Mouse (Mus musculus) spleen, adult 2 months (tissue): ENCODE data around the gene Slc35b1. TPM values are rescaled to one million over a fixed set of nuclear protein-coding genes. Genes with fewer than 3 reads are reported as not detected.

ENCODE experiments used
- DNase-seq, 2 experiments: peaks; one replicate each; pipeline versions ENCODE4 v3.0.0 to v3.0.0-alpha.2; 2012 to 2021; ENCODE audit warnings: low spot score in 2 of 2, low read depth in 1 of 2
- H3K27ac ChIP-seq: fragments of 200-500 bp; 2 replicates; pipeline ENCODE4 v1.5.1; 2012; ENCODE audit warnings: low read length, inconsistent platforms; ENCODE audit not compliant: insufficient read depth
- H3K27me3 ChIP-seq: fragments of 200-500 bp; 2 replicates; pipeline ENCODE4 v1.6.1; 2012; ENCODE audit warnings: mild to moderate bottlenecking, moderate library complexity, low read length, inconsistent platforms; ENCODE audit not compliant: control insufficient read depth, insufficient read depth
- H3K36me3 ChIP-seq: fragments of 200-500 bp; 2 replicates; pipeline ENCODE4 v1.6.1; 2012; ENCODE audit warnings: mild to moderate bottlenecking, low read length, inconsistent platforms; ENCODE audit not compliant: control insufficient read depth, insufficient read depth
- H3K4me1 ChIP-seq: fragments of 200-500 bp; 2 replicates; pipeline ENCODE4 v1.6.1; 2011; ENCODE audit warnings: inconsistent platforms; ENCODE audit not compliant: control insufficient read depth, insufficient read depth, insufficient read length
- H3K4me3 ChIP-seq: fragments of 200-500 bp; 2 replicates; pipeline ENCODE4 v1.5.1; 2011; ENCODE audit warnings: mild to moderate bottlenecking, inconsistent platforms; ENCODE audit not compliant: insufficient read depth, insufficient read length; ENCODE audit errors: extremely low read depth
- CTCF ChIP-seq: fragments of 200-500 bp; IDR thresholded peaks from 2 replicates; pipeline ENCODE4 v1.5.1; 2011; ENCODE audit warnings: mild to moderate bottlenecking, inconsistent platforms; ENCODE audit not compliant: insufficient read depth, insufficient read length, insufficient replicate concordance; ENCODE audit errors: extremely low read depth
- POLR2A ChIP-seq: fragments of 200-500 bp; IDR thresholded peaks from 2 replicates; pipeline ENCODE4 v1.6.1; 2011; ENCODE audit warnings: low read depth, low read length, inconsistent platforms
- WGBS: fragments of 180-500 bp; shearing (Covaris S2); methylation state at CpG from one replicate; pipeline ENCODE4 v1.1.7; 2018; 5-methylcytosine and 5-hydroxymethylcytosine counted together
- polyA plus RNA-seq: library from polyadenylated mRNA; depleted of rRNA; stranded (reverse); fragments of >200 nt; gene quantifications from 2 replicates; pipeline ENCODE4 v1.2.3, GENCODE M21; 2012

The Slc35b1 gene
- polyA plus RNA-seq, 1 experiment, result 40.9 TPM

DNA sequence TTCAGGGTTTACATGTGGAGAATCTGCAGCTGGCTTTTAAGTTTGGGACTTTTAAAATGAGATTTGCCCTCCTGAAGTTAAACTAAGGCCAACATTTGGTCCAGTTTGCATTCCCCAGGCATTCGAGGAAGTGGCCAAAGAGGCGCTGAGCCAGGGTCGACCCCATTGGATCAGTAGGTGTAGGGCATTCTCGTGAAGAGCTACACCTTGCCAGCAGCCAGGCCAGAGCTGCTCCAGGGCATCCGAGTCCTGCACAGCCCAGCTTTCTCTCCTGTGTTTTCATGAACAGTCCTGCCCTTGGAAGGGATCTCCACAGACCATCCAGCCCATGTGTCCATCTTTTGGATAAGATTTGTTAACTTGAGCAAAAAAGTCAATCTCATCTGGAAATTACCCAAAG, 20.1 kb upstream of the Slc35b1 start:
- no peak for TF ChIP-seq CTCF
- no peak for TF ChIP-seq POLR2A
- Histone ChIP-seq H3K27ac (no peak overlapping the region), H3K36me3 (peaks cover 6% of the 10 kb centered on the region; the same call in 1 of the 2 replicates), H3K4me1 (peaks cover 11% of the 10 kb centered on the region; the same call in 1 of the 2 replicates), H3K27me3 (no peaks in the 10 kb centered on the region), H3K4me3 (no peak overlapping the region)
- WGBS, result 90% methylated on average over 5 of the region's 5 CpGs
- no peak for DNase-seq

DNA sequence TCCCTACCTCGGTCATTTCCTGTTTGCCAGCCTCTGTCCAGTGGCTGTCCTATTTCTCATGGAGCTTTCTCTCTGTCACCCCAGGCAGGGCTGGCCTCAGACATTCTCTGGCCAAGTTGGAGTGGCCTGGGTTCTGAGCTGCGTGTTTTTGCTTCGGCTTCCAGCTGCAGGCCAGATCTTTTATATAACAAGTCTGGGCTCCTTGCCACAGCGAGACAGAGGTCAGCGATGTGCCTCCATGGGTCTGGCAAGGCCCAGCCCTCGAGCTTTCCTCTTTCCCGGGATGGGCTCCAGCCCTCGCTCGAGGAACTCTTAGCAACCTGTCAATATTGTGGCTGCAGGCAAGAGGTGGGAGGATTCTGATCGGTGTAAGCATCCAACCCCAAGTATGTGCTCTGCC, 18.9 kb upstream of the Slc35b1 start:
- Histone ChIP-seq H3K4me3 (no peak overlapping the region), H3K27ac (0 out of 2 replicates have a peak overlapping the region, but pooled peaks have one; percentile 5), H3K36me3 (peaks cover 5% of the 10 kb centered on the region; the same call in 1 of the 2 replicates), H3K27me3 (no peaks in the 10 kb centered on the region), H3K4me1 (peaks cover 11% of the 10 kb centered on the region; the same call in 1 of the 2 replicates)
- TF ChIP-seq POLR2A (no peak), CTCF (no peak)
- 85% methylated on average over 10 of the region's 10 CpGs for WGBS
- DNase-seq, result no peak

DNA sequence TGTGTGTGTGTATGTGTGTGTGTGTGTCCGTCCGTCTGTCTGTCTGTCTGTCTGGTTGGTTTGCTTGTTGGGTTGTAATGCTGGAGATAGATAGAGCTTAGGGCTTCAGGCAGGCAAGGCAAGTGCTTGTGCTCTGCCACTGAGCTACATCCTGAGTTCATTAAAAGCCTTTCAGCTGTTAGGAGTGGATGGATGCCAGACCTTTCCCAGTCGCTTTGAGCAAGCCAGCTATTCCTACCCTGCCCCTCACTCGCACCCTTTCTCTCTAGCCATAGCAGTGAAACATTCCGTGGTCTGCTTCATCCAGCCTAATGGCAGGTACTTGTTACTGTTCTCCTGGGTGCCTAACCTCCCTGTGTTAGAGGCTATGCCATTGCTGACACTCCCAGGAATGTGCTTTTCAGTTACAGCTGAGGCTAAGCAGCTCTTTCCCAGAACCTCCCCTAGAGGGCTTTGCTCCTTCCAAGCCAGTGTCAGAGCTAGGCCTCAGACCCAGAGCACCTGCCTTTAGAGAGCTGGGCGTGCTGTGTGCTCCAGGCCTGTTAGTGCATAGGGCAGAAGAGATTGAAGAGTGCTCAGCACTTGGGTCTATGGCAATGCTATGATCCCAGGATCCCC, 18.1 kb upstream of the Slc35b1 start:
- peaks cover 11% of the 10 kb centered on the region; the same call in 1 of the 2 replicates for H3K4me1 ChIP-seq
- H3K27ac ChIP-seq, result peak overlapping the region; percentile 45
- no peak overlapping the region for H3K4me3 ChIP-seq
- H3K27me3 ChIP-seq, result no peaks in the 10 kb centered on the region
- 91% methylated on average over 6 of the region's 6 CpGs for WGBS
- DNase-seq, result no peak
- TF ChIP-seq POLR2A (no peak), CTCF (no peak)
- H3K36me3 ChIP-seq, result peaks cover 7% of the 10 kb centered on the region; the same call in 1 of the 2 replicates

DNA sequence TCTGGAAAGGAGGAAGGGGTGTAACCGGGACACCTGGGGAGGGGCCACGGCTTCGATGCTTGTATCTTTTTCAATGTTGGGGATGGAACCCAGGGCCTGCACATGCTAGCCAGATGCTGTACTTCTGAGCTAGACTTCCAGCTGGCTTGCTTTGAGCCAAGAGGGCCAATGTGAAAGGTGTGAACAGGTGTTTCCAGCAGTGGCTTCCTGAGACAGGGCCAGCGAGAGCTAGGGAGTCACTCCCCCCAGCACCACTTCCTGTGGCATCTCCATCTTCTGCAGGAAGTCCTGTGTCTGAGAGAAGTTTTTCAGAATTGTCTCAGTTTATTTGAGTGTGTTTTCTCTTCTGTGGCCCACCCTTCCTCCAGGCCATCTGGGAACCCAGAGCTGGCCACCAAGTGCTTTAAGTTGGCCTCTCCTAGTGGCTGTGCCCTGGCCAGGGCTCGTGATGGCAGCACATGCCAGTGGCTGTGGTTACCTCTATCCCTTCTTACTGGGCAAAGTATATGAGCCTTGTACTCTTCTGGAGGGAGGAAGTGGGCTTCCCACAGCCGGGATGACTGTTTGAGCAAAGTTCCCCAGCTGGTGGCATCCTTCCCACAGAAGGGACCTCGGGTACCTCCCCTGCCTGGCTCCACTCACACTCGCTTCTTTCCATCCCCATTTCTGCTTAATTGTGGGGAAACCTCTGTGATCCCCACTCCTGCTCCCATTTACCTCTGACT, 17.3 kb upstream of the Slc35b1 start:
- Histone ChIP-seq H3K27ac (peak overlapping the region; percentile 45), H3K27me3 (no peaks in the 10 kb centered on the region), H3K4me1 (peaks cover 11% of the 10 kb centered on the region; the same call in 1 of the 2 replicates), H3K4me3 (no peak overlapping the region), H3K36me3 (peaks cover 12% of the 10 kb centered on the region)
- 22% methylated on average over 8 of the region's 8 CpGs for WGBS
- TF ChIP-seq POLR2A (no peak), CTCF (no peak)
- no peak for DNase-seq

DNA sequence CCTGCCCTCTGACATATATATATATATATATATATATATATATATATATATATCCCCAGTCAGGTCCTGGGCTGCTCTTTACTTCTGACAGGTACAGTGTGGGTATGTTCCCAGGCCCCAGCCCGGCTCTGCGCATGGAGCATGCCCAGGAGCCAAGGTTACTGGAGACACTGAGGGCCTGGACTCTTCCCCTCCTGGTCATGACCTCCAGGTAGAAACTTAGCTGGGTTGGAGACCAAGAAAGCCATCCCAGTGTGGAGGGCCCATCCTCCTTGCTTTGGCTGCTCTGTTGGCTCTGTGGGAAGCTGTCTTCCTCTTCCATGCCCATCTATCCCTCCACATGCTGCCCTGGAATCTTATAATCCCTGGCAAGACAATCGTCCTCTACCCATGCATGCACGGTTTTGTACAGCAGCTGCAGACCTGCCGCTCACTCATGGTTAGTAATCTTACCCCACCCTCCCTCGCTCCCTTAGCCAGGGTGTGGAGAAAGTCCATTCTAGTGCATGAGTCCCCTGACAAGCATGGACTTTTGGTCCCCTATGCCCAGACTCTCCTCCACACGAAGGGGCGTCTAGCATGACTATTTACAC, 16.2 kb upstream of the Slc35b1 start:
- Histone ChIP-seq H3K4me1 (peaks cover 11% of the 10 kb centered on the region; the same call in 1 of the 2 replicates), H3K4me3 (no peak overlapping the region), H3K36me3 (peaks cover 16% of the 10 kb centered on the region), H3K27ac (no peak overlapping the region), H3K27me3 (no peaks in the 10 kb centered on the region)
- 95% methylated on average over 8 of the region's 8 CpGs for WGBS
- no peak for DNase-seq
- TF ChIP-seq POLR2A (no peak), CTCF (no peak)

DNA sequence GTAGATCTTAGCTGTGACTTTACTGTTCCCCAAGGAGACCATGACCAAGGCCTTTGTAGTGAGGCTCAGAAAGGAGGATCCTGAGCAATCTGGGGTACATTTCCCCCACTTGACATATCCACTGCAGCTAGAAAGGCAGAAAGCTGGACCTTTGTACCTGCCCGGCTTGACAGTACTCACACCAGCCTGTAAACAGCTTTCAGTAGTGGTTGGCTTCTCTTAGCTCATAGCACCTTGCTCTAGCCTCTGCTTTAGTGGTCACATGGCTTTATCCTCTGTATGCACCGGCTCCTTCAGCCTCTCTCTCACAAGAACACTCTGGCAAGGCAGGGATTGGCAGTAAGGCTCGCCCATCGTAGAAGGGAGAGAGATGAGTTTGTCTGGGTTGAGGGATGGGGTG, 15.6 kb upstream of the Slc35b1 start:
- no peak for TF ChIP-seq CTCF
- no peak for TF ChIP-seq POLR2A
- Histone ChIP-seq H3K36me3 (peaks cover 17% of the 10 kb centered on the region), H3K4me1 (peaks cover 11% of the 10 kb centered on the region; the same call in 1 of the 2 replicates), H3K27me3 (no peaks in the 10 kb centered on the region), H3K27ac (no peak overlapping the region), H3K4me3 (no peak overlapping the region)
- DNase-seq, result no peak
- 96% methylated on average over 4 of the region's 4 CpGs for WGBS
